Mouse (Mus musculus): ENCODE data around the gene Slc5a12.

The Slc5a12 gene

DNA sequence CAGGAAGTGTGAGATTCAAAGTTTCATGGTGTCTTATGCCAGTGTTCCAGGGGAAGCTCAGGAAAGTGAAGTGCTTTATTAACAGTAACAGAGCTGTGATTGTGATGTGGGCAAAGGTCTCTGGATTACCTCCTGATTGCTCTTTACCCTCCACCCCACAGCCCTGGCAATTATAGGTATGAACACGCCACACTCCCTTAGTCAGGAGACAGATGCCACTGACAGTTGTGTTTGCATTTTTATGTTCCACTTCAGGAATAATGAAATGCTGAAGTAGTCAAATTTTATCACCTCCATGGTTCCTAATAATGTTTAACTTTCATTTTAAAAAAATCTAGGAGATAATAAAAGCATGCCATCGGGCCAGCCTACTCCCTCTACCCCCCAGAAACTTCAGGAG lies at the start of gene Slc5a12:
TSS of gene Slc5a12 (plus strand) at position 367 of the 400 bp plus-strand sequence.
- DNase-seq, result no peak

DNA sequence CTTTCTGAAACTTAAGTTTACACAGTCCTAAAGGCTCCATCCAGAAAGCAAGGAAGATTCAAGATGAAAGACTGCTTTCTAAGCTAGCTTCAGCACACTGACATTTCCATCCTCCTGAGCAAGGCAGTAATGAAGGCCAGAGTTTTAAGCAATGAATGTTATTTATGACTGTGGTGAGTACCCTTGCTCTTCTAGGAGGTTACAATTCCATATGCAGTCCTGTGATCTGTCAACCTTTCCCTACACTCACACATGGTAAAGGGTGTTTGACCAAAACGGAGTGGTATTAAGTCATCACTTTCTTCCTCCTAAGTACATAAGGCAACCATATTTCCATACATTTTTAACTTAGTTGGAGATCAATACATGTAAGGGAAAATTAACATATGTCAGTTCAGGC lies 41.0 kb upstream of the Slc5a12 start:
- DNase-seq, result no peak

DNA sequence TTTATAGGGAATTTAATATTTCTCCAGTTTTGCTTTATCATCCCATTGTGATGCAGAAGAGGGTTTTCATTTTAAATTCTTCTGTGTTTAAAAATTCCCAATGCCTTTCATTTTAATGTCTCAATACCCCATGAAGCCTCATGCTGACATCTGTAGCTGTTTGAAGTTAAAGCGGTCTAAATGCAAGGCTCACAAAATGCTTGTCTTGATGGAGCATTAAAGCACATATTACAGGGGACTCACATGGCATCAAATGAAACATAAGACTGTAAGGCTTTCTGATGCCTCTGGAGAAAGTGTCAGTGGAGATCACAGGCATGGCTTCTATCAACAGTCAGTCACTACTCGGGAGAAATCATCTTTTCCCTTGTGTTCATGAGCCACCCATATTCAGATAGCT lies 34.5 kb upstream of the Slc5a12 start:
- DNase-seq, result no peak

DNA sequence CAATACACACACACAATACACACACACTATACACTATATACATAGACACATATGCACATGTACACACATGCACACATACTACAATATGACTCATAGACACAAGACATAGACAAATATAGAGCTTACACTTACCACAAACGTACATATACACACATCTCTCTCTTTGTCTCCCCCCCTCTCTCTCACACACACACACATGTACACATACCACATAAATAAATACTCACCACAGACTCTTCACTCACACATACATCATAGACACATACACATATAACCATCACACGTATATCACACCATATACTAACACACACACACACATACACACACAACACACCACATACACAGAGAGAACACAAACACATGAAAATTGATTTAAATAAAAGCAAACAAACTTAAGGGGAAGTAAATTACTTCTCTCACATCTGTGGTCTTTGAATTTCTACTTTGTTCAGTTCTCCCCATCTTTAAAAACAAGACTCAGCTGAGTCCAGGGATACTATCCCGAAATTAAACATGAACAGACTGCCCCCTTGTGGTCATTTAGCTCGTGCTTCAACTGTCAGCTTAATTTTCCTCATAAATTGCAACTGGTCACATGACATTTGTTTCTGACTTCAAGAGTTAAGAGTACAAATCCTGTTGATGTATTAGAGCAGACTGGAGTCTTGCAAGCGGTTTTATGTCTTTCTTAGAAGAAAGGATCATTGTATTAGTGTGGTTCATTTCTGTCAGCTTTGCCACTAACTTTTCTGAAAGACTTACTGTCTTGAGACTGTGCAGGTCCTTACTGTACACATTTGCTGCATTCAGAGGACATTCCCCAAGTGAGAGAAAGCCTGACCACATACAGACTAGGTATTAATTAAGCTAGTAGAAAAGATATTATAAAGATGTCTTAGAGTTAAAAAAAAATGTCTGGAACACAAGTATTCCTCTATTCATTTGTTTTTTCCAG lies 32.1 kb upstream of the Slc5a12 start:
- peak; percentile 81 for DNase-seq

DNA sequence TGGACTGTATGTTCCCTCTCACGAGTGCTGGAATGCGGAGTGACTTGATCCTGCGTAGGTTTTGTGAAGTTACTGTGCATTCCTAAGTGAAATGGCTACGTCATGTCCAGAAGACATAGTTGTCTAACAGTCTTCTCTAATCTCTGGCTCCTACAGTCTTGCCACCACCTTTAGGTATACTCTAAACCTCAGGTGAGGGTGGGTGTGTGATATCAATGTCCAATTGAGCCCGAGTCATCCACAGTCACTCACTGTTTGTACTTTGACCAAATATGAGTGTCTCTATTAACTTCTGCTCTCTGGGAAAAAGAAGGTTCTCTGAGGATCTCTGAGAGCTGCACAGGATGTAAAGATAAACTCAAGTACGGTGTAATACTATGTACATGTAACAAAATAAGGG lies 10.4 kb upstream of the Slc5a12 start:
- DNase-seq, result no peak

DNA sequence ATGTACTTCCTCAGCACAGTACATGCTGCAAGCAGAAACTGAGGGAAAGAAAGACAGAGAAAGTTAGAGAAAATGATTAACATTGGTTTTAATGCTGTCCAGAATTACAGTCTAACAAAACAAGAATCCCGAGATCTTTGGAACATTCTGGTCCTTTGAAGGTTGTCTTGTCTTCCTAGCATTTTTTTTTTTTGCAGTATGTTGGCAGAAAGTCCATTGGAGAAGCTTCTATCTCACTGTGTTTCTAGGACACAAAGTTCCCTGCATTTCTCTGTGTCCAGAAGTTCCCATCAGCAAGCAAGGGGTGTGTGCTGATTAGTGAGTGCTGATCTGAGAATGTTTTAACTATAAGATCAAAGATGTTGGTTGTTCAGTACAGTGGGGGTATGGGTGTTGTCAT lies 7.1 kb upstream of the Slc5a12 start:
- DNase-seq, result no peak

DNA sequence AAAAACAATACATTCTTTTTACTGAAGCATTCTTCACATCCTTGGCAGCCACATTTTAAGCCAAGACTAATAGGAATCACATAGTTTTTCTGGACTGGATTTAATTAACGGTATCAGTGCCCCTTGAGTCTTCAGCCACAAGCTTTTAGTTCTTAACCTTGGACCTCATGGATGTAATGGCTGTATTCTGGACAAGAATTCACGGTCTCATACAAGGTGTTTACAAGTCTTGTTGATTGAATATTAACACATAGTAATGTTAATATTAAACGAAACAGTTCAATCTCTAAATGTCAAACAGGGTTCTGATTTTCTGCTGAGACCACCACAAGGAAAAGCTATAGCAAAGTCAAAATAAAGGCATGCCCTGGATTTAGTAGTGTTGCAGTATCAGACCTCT lies 4.8 kb upstream of the Slc5a12 start:
- no peak for DNase-seq

DNA sequence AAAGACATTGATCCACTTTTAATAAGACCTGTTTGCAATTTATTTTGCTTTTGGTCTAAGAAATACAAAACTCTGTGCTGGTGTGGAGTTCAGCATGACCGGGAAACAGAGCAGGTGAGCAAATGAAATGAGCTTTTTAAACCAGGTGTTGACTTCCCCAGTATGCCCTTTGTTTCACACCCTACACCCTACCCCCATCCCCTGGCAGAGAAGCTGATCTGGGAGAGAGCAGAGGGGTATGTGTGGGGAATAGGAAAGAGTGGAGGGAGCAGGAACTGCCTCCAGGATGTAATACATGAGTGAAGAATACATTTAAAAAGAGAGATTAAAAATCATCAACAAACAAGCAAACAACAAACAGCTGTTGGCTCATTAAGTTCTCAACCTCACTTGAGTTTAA lies 47.3 kb downstream of the Slc5a12 start:
- DNase-seq, result no peak

DNA sequence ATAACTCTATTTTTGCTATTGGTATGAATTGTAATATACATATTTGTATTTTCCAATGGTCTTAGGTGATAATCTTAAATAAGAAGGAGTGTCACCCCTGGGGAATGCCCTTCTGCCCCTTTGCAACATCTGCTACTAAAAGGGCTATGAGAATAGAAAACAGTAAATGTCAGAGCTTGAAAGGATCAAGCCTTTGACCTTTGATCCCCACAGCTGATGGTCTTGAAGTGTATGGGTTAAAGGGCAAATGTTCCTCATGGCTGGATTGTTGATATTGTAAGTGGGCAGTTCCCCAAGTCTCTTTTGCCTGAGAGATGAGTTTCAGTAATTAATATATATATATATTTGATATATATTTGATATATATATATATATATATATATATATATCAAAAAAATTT lies 47.7 kb downstream of the Slc5a12 start:
- DNase-seq, result no peak

DNA sequence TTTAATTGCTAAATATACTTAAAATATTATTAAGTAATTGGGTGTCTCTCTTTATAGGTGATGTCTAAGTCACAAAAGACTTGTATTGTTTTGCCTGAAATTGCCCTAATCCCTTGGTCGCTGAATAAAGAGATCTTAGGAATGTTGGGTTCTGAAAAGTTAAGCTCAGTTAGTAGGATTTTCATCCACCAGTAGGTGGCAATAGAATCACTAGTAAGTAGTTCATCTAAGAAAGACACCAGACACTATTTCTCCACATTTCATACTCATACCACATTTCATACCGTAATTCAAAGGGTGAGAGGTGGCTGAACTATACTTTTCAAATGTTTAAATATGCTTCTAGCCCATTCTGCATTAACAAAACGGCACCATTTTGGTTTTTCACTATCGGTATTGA lies 66.2 kb downstream of the Slc5a12 start:
- DNase-seq, result no peak

DNA sequence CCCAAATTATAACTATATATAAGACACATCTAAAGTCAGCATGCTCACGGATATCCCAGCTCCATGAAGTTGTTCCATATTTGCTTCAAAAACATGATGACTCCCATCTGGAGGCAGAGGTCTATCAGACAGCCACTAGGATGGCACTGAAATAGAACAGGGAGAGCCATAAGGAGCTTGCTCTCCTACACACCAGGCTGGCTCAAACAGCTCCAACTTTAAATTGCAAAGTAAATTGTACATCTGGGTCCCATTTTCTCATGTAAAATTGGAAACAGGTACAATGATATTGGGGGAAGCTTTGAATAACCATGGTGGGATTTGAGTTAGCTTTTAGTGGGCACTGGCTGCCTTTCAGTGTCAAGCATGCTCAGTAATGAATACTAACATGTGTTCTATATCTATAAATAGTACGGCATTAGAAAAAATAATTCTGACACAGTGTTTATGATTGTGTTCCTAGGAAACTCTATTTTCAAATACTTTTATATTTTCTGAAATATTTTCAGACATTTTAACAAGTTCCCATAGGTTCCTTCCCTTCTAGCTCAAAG lies 74.0 kb downstream of the Slc5a12 start:
- no peak for DNase-seq
